9 mouse cellular contexts compared by ENCODE assay signal in the genomic region with DNA sequence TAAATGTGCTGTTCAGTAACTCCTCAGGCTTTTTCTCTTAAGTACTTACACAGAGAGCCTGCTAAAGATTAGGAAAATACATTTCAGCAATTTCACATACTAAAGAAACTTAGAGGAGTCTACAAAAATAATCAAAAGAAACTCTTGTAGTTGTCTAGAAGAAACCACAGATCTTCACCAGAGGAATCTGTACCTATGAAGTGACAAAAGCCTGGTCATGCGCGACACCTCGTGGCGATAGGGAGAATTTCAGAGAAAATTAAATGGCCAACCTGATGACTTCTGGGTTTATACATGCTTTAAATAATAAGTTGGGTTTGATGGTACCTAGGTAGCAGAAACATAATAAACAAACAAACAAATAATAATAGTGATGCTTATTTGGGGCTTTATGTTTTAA.
DNase-seq lines count a peak whose midpoint lies in the region; ATAC-seq lines count a peak whose summit lies in the region.
"Had no signal": no experiment of that assay in that cellular context is flagged by ENCODE, and none has a peak within 500 bp of the region (broad histone marks: within the 10 kb centered on the region; RNA-seq: fewer than 3 reads in every experiment).

No protein-coding gene starts in this region.

- no peak overlapping the region for H3K27ac ChIP-seq in intestine, embryonic 14.5 days (ENCODE audit: low read depth)
- no peak overlapping the region for H3K27ac ChIP-seq in intestine, embryonic 16.5 days (ENCODE audit: low read length)
- H3K27ac ChIP-seq: embryonic facial prominence, embryonic 13.5 days had no signal

- H3K36me3 ChIP-seq in intestine, embryonic 14.5 days (ENCODE audit: control insufficient read depth, insufficient read depth, low read length), result no peaks in the 10 kb centered on the region
- H3K36me3 ChIP-seq in intestine, embryonic 16.5 days (ENCODE audit: control insufficient read depth, insufficient read depth, low read length), result no peaks in the 10 kb centered on the region
- H3K36me3 ChIP-seq: embryonic facial prominence, embryonic 13.5 days had no signal

- intact Hi-C loops in heart, postnatal 14 days (cut with DNase I), result loop anchor here (1.0 kb wide), 1 partner anchor 155 kb away; no protein-coding TSS in a partner anchor

- no peaks in the 10 kb centered on the region for H3K4me1 ChIP-seq in intestine, embryonic 14.5 days (replicated peaks; ENCODE audit: control insufficient read depth, insufficient read depth, low read length)
- H3K4me1 ChIP-seq in intestine, embryonic 16.5 days (ENCODE audit: control insufficient read depth, insufficient read depth, low read length), result no peaks in the 10 kb centered on the region
- H3K4me1 ChIP-seq: embryonic facial prominence, embryonic 13.5 days had no signal

- H3K4me2 ChIP-seq in intestine, embryonic 14.5 days (ENCODE audit: low read length), result no peak overlapping the region
- H3K4me2 ChIP-seq in intestine, embryonic 16.5 days (ENCODE audit: low read depth, low read length), result no peak overlapping the region
- H3K4me2 ChIP-seq: embryonic facial prominence, embryonic 13.5 days had no signal

- H3K9me3 ChIP-seq in intestine, embryonic 14.5 days (ENCODE audit: control insufficient read depth, low read length), result no peaks in the 10 kb centered on the region
- H3K9me3 ChIP-seq in intestine, embryonic 16.5 days (ENCODE audit: control insufficient read depth, low read length), result no peaks in the 10 kb centered on the region
- H3K9me3 ChIP-seq: embryonic facial prominence, embryonic 13.5 days had no signal

- no peaks in the 10 kb centered on the region for H3K27me3 ChIP-seq in intestine, embryonic 14.5 days (replicated peaks; ENCODE audit: control insufficient read depth, insufficient read depth, low read length)
- H3K27me3 ChIP-seq in intestine, embryonic 16.5 days (replicated peaks; ENCODE audit: control insufficient read depth, insufficient read depth, low read length), result no peaks in the 10 kb centered on the region
- H3K27me3 ChIP-seq: embryonic facial prominence, embryonic 13.5 days had no signal

- DNase-seq in intestine, embryonic 14.5 days (ENCODE audit: low spot score), result peak; percentile 66
- peak; percentile 75 for DNase-seq in ZHBTc4 (ENCODE audit: low read depth, low spot score)
- DNase-seq in embryo, embryonic 10 days (ENCODE audit: low spot score), result peak; percentile 79
- peak; percentile 41 to 53 for DNase-seq in heart, postnatal 14 days
- peak; percentile 63 to 67 for DNase-seq in layer of hippocampus, postnatal 10 days (ENCODE audit: low spot score in 2 of 2)
- peak; percentile 69 for DNase-seq in mesoderm, embryonic 11.5 days (ENCODE audit: low read depth, low spot score)
- peak; percentile 28 for DNase-seq in thymus, postnatal 25 days

- WGBS in intestine, embryonic 14.5 days, result under 1% methylated on average over 4 of the region's 4 CpGs
- 0% methylated on average over 4 of the region's 4 CpGs for whole genome bisulfite sequencing in intestine, embryonic 16.5 days

- H3K9ac ChIP-seq in intestine, embryonic 14.5 days (ENCODE audit: low read length), result no peak overlapping the region
- H3K9ac ChIP-seq in intestine, embryonic 16.5 days (ENCODE audit: low read depth, low read length), result no peak overlapping the region
- H3K9ac ChIP-seq: embryonic facial prominence, embryonic 13.5 days had no signal

- no peak for ATAC-seq in intestine, embryonic 14.5 days (replicated peaks; ENCODE audit: low FRiP score, low TSS enrichment, low read depth)
- no peak for ATAC-seq in intestine, embryonic 16.5 days

- H3K4me3 ChIP-seq in intestine, embryonic 14.5 days (ENCODE audit: low read depth, low read length), result no peak overlapping the region
- H3K4me3 ChIP-seq in intestine, embryonic 16.5 days (ENCODE audit: low read length), result no peak overlapping the region
- H3K4me3 ChIP-seq: embryonic facial prominence, embryonic 13.5 days had no signal

Comparison
In these comparisons a context has a peak if more than half of its experiments do, and no peak if none do; other contexts are left out.
1. DNase-seq: peak in every context shown above with its lines; median percentile 79 in embryo, embryonic 10 days; 75 in ZHBTc4; 69 in mesoderm, embryonic 11.5 days; 66 in intestine, embryonic 14.5 days; 65 in layer of hippocampus, postnatal 10 days; 47 in heart, postnatal 14 days; 28 in thymus, postnatal 25 days.